Mouse (Mus musculus): ENCODE results near the gene Taar1. TPM values are rescaled to one million over a fixed set of nuclear protein-coding genes. Genes with fewer than 3 reads are reported as not detected.

Gene Taar1
- polyA plus RNA-seq, 1 experiment from 2014 or later: not detected

GRCm38 (mm10) chr10:23959071-23959470, 38.9 kb downstream of the Taar1 start:
- H3K4me1 ChIP-seq (ENCODE audit: control insufficient read depth, insufficient read depth, low read length): no peaks in the 10 kb centered on the region
- H3K9ac ChIP-seq (ENCODE audit: low read depth, low read length): no peak overlapping the region
- no peak overlapping the region for H3K4me3 ChIP-seq (ENCODE audit: low read depth, low read length)
- no peaks in the 10 kb centered on the region for H3K27me3 ChIP-seq (ENCODE audit: control insufficient read depth, insufficient read depth, low read length)
- H3K36me3 ChIP-seq (ENCODE audit: control insufficient read depth, insufficient read depth, low read length): no peaks in the 10 kb centered on the region
- H3K4me2 ChIP-seq: no peak overlapping the region
- WGBS (ENCODE audit: insufficient replicate concordance): 60% methylated on average over 3 of the region's 3 CpGs
- ATAC-seq (replicated peaks; ENCODE audit: insufficient number of reproducible peaks, low FRiP score, low TSS enrichment): no peak
- H3K9me3 ChIP-seq (replicated peaks; ENCODE audit: control insufficient read depth, low read length): no peaks in the 10 kb centered on the region
- H3K27ac ChIP-seq (ENCODE audit: low read depth, low read length): no peak overlapping the region

DNA sequence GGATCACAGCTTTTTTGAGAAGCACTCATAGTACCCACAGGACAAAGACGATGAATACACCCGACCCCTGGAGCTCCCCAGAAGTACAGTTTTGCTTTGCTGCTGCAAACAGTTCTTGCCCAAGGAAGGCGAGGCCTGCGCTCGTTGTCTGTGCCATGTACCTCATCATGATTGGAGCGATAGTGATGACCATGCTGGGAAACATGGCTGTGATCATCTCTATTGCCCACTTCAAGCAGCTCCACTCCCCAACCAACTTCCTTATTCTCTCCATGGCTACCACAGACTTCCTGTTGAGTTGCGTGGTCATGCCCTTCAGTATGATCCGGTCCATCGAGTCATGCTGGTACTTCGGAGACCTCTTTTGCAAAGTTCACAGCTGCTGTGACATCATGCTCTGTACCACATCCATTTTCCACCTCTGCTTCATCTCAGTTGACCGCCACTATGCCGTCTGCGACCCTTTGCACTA, 40.3 kb downstream of the Taar1 start, which contains the start of gene Taar4:
Gene Taar4 (plus strand): TSS at position 51 of the 472 bp plus-strand sequence.
- Histone ChIP-seq H3K4me1 (ENCODE audit: control insufficient read depth, insufficient read depth, low read length) (no peaks in the 10 kb centered on the region), H3K4me2 (no peak within 1 kb of the TSS), H3K36me3 (ENCODE audit: control insufficient read depth, insufficient read depth, low read length) (no peaks in the 10 kb centered on the region), H3K9me3 (replicated peaks; ENCODE audit: control insufficient read depth, low read length) (no peaks in the 10 kb centered on the region), H3K27me3 (ENCODE audit: control insufficient read depth, insufficient read depth, low read length) (no peaks in the 10 kb centered on the region), H3K27ac (ENCODE audit: low read depth, low read length) (no peak within 1 kb of the TSS), H3K9ac (ENCODE audit: low read depth, low read length) (no peak within 1 kb of the TSS), H3K4me3 (ENCODE audit: low read depth, low read length) (no peak within 1 kb of the TSS)
- 92% methylated on average over 13 of the region's 13 CpGs for WGBS (ENCODE audit: insufficient replicate concordance)
- no peak for ATAC-seq (replicated peaks; ENCODE audit: insufficient number of reproducible peaks, low FRiP score, low TSS enrichment)

DNA sequence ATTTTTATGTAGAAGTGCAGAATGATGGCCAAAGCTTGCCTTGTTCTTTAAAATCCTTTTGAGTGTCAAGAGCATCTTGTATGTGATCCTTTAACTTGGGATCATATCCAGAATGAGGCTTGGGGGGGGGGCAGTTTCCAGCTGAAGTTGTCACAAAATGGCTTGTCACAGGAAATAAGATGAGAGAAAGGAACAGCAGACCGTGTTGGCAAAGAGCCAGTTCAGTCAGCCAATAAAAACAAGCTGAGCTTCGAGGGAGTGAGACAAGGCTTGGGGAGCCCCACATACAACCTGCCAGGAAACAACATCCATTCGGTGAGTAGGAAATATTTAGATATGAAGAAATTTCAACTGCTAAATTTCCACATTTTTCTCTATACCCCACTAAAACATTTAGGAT, 43.3 kb downstream of the Taar1 start:
- no peak for ATAC-seq (replicated peaks; ENCODE audit: insufficient number of reproducible peaks, low FRiP score, low TSS enrichment)
- Histone ChIP-seq H3K36me3 (ENCODE audit: control insufficient read depth, insufficient read depth, low read length) (no peaks in the 10 kb centered on the region), H3K9me3 (replicated peaks; ENCODE audit: control insufficient read depth, low read length) (no peaks in the 10 kb centered on the region), H3K4me2 (no peak overlapping the region), H3K4me3 (ENCODE audit: low read depth, low read length) (no peak overlapping the region), H3K27me3 (ENCODE audit: control insufficient read depth, insufficient read depth, low read length) (no peaks in the 10 kb centered on the region), H3K4me1 (ENCODE audit: control insufficient read depth, insufficient read depth, low read length) (no peaks in the 10 kb centered on the region), H3K27ac (ENCODE audit: low read depth, low read length) (no peak overlapping the region), H3K9ac (ENCODE audit: low read depth, low read length) (no peak overlapping the region)
- 42% methylated on average over 3 of the region's 3 CpGs for WGBS (ENCODE audit: insufficient replicate concordance)

- H3K4me3 ChIP-seq (ENCODE audit: low read depth, low read length): no peak overlapping the region
Measured at GRCm38 (mm10) chr10:23964921-23965610, 44.9 kb downstream of the Taar1 start.

GRCm38 (mm10) chr10:23970656-23971165, 50.6 kb downstream of the Taar1 start, which contains the start of gene Taar5:
Gene Taar5, plus strand, starts transcription at chr10:23970706.
- Histone ChIP-seq H3K9ac (ENCODE audit: low read depth, low read length) (no peak within 1 kb of the TSS), H3K4me1 (ENCODE audit: control insufficient read depth, insufficient read depth, low read length) (no peaks in the 10 kb centered on the region), H3K27ac (ENCODE audit: low read depth, low read length) (no peak within 1 kb of the TSS), H3K4me3 (ENCODE audit: low read depth, low read length) (no peak within 1 kb of the TSS), H3K9me3 (replicated peaks; ENCODE audit: control insufficient read depth, low read length) (no peaks in the 10 kb centered on the region), H3K36me3 (ENCODE audit: control insufficient read depth, insufficient read depth, low read length) (no peaks in the 10 kb centered on the region), H3K4me2 (no peak within 1 kb of the TSS), H3K27me3 (ENCODE audit: control insufficient read depth, insufficient read depth, low read length) (no peaks in the 10 kb centered on the region)
- 81% methylated on average over 11 of the region's 11 CpGs for WGBS (ENCODE audit: insufficient replicate concordance)
- no peak for ATAC-seq (replicated peaks; ENCODE audit: insufficient number of reproducible peaks, low FRiP score, low TSS enrichment)

More at GRCm38 (mm10) chr10:23964921-23965610, 44.9 kb downstream of the Taar1 start:
- 77% methylated on average over 6 of the region's 6 CpGs for WGBS (ENCODE audit: insufficient replicate concordance)
- H3K9ac ChIP-seq (ENCODE audit: low read depth, low read length): no peak overlapping the region
- H3K4me1 ChIP-seq (ENCODE audit: control insufficient read depth, insufficient read depth, low read length): no peaks in the 10 kb centered on the region
- no peak for ATAC-seq (replicated peaks; ENCODE audit: insufficient number of reproducible peaks, low FRiP score, low TSS enrichment)
- no peaks in the 10 kb centered on the region for H3K9me3 ChIP-seq (replicated peaks; ENCODE audit: control insufficient read depth, low read length)
- no peak overlapping the region for H3K27ac ChIP-seq (ENCODE audit: low read depth, low read length)
- H3K4me2 ChIP-seq: no peak overlapping the region
- no peaks in the 10 kb centered on the region for H3K36me3 ChIP-seq (ENCODE audit: control insufficient read depth, insufficient read depth, low read length)
- no peaks in the 10 kb centered on the region for H3K27me3 ChIP-seq (ENCODE audit: control insufficient read depth, insufficient read depth, low read length)

Other genes starting within 250 kb of the Taar1 start
- 114 TPM in 2 replicates for gene Rps12, start 133.1 kb upstream of the Taar1 start, polyA plus RNA-seq (2014; fragmentation: Nextera tagmentation; extraction: Ambion mirVana)
- 8.1 and 9.3 TPM in 2 replicates for gene Slc18b1, start 123.4 kb upstream of the Taar1 start, polyA plus RNA-seq (2014; fragmentation: Nextera tagmentation; extraction: Ambion mirVana)
- not detected in 2 replicates for gene Vnn3, start 68.9 kb upstream of the Taar1 start, polyA plus RNA-seq (2014; fragmentation: Nextera tagmentation; extraction: Ambion mirVana)
- 7.0 and 7.3 TPM in 2 replicates for gene Vnn1, start 25.7 kb upstream of the Taar1 start, polyA plus RNA-seq (2014; fragmentation: Nextera tagmentation; extraction: Ambion mirVana)
- not detected in 2 replicates for gene Taar2, start 18.2 kb downstream of the Taar1 start, polyA plus RNA-seq (2014; fragmentation: Nextera tagmentation; extraction: Ambion mirVana)
- gene Taar3, start 29.2 kb downstream of the Taar1 start, polyA plus RNA-seq (2014; fragmentation: Nextera tagmentation; extraction: Ambion mirVana): not detected in 2 replicates
- gene Taar4, start 40.1 kb downstream of the Taar1 start, polyA plus RNA-seq (2014; fragmentation: Nextera tagmentation; extraction: Ambion mirVana): not detected in 2 replicates
- gene Taar5, start 50.4 kb downstream of the Taar1 start, polyA plus RNA-seq (2014; fragmentation: Nextera tagmentation; extraction: Ambion mirVana): not detected in 2 replicates
- not detected in 2 replicates for gene Taar6, start 65.3 kb downstream of the Taar1 start, polyA plus RNA-seq (2014; fragmentation: Nextera tagmentation; extraction: Ambion mirVana)
- gene Taar7a, start 73.1 kb downstream of the Taar1 start, polyA plus RNA-seq (2014; fragmentation: Nextera tagmentation; extraction: Ambion mirVana): not detected in 2 replicates
- not detected in 2 replicates for gene Taar7b, start 79.6 kb downstream of the Taar1 start, polyA plus RNA-seq (2014; fragmentation: Nextera tagmentation; extraction: Ambion mirVana)
- gene Taar7d, start 106.9 kb downstream of the Taar1 start, polyA plus RNA-seq (2014; fragmentation: Nextera tagmentation; extraction: Ambion mirVana): not detected in 2 replicates
- gene Taar7e, start 117.3 kb downstream of the Taar1 start, polyA plus RNA-seq (2014; fragmentation: Nextera tagmentation; extraction: Ambion mirVana): not detected in 2 replicates
- not detected in 2 replicates for gene Taar7f, start 129.2 kb downstream of the Taar1 start, polyA plus RNA-seq (2014; fragmentation: Nextera tagmentation; extraction: Ambion mirVana)
- not detected in 2 replicates for gene Taar8a, start 156.1 kb downstream of the Taar1 start, polyA plus RNA-seq (2014; fragmentation: Nextera tagmentation; extraction: Ambion mirVana)
- not detected in 2 replicates for gene Taar8b, start 171.9 kb downstream of the Taar1 start, polyA plus RNA-seq (2014; fragmentation: Nextera tagmentation; extraction: Ambion mirVana)
- gene Taar8c, start 181.6 kb downstream of the Taar1 start, polyA plus RNA-seq (2014; fragmentation: Nextera tagmentation; extraction: Ambion mirVana): not detected in 2 replicates
- not detected in 2 replicates for gene Taar9, start 189.2 kb downstream of the Taar1 start, polyA plus RNA-seq (2014; fragmentation: Nextera tagmentation; extraction: Ambion mirVana)
- gene Stx7, start 228.9 kb downstream of the Taar1 start, polyA plus RNA-seq (2014; fragmentation: Nextera tagmentation; extraction: Ambion mirVana): 89.8 and 99.4 TPM in 2 replicates